Mouse (Mus musculus) cerebellum, postnatal 10 days (tissue): Measurements from ENCODE around the gene Mrgpre.

Source experiments
- DNase-seq, 2 experiments: peaks; one replicate each; pipeline ENCODE4 v3.0.0; 2021; ENCODE audit warnings: mixed read lengths in 2 of 2

Mrgpre gene

DNA sequence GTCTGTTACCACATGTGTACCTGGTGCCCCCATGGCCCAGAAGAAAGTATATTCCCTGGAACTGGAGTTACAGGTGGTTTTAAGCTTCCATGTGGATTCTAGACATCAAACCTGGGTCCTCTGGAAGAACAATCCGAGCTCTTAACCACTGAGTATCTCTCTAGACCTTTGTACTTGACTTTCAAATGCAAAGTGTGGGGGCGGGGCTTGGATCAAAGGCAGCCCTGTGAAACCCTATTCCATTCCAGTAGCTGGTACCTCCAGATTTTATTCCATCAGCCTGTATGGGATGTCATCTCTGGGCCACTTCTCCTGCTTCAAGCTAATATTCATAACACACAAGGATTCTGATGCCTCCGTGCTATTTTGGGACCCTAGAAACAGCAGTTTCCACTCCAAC lies 8.2 kb downstream of the Mrgpre start:
- no peak for DNase-seq

DNA sequence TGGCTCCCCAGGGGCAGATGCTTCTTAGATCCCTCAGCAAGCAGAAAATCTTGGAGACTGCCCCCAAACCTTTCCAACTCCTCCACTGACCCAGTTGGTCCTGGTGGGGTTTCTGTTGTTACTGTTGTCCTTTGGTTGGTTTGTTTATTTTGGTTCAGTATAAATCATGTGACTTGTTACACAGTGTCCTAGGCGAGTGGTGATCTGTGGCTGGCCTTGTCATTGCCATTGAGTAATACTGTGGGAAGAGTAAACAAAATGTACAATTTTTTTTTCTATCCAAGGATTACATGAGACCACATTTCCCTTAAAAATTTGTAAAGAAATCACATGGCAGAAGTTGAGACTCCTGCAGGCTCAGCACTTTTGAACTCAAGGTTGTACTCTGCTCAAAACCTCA lies 14.8 kb downstream of the Mrgpre start:
- DNase-seq, result no peak

DNA sequence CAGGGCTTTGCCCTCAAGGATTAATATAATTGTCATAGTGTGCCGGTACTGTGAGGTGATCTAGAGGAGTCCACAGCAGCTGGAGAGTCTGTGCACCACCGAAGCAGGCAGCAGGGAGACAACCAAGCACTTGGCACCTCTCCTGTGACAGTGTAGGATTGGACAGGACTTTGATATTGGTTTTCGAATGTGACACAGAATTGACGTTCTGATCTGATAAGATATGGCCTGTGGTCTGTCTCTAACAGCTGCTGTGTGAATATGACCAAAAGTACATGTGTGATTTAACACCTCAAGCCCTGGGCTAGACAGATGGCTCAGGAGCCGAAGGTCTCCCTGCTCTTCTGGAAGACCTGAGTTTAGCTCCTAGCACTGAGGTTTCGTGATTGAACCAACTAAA lies 16.0 kb downstream of the Mrgpre start:
- no peak for DNase-seq

DNA sequence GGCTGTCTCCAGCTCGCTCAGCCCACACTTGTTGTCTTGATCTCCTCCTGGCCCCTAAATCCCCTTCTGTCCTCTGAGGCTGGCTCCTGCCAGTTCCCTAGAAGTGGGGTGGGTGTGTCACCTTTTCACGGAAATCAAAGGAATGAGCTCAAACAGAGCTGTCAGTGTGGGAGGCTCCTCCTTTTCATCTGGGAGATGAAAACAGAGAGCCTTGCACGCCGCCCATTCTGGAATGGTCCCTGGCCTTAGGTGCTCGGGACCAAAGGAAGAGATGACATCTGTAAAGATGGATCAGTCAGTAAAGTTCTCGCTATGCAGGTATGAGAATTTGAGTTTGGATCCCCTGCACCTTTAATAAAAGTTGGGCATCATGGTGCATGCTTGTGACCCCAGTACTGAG lies 17.4 kb downstream of the Mrgpre start, which contains the start of gene Mrgprg:
Mrgprg (minus strand) TSS at position 101 of the 400 bp plus-strand sequence.
- DNase-seq, result no peak

DNA sequence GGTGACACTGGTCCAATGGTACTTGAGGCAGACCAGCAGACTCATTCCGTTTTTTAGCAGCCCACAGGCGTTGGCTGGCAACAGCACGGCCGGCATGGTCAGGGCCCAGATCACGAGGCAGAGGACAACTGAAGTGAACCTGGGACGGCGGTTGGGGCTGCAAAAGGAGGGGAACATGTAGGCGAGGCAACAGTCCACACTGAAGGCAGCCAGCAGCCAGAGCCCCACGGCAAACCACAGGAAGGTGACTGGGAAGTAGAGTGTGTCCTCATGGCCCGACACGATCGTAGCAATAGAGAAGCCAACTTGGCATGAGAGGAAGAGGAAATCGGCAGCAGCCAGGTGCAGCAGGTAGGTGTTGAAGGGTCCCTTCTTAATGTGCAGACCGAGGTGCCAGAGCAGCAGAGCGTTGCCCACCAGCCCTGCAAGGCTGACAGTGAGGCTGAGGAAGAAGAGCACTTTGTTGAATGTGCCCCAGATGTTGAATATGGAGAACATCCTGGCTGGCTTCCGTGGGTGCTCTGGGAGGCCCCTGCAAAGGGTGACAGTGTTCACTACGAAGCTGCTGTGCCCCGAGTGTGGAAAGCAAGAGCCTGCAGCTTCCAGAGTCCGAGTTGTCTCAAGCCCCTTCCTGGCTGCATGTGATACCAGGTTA lies 19.3 kb downstream of the Mrgpre start:
- no peak for DNase-seq

DNA sequence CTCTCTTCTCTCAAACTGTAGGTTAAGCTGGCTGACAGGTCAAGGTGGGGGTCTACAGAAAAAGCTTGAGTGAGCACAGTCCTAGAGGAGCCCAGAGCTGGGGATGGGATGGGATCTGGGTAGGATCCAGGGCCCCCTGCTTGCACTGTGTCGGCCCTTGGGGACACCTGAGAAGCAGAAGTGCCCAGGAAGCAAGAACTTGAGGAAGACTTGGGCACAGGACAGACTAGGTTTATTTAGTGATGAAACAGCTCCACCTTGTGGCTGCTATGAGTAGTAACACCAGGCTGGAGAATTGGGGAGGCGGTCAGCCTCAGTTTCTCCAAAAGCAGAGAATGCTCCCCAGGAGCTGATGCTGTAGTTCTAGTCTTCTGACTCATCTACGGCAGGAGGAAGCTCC lies 20.5 kb downstream of the Mrgpre start:
- peak; percentile 59 to 66 for DNase-seq

DNA sequence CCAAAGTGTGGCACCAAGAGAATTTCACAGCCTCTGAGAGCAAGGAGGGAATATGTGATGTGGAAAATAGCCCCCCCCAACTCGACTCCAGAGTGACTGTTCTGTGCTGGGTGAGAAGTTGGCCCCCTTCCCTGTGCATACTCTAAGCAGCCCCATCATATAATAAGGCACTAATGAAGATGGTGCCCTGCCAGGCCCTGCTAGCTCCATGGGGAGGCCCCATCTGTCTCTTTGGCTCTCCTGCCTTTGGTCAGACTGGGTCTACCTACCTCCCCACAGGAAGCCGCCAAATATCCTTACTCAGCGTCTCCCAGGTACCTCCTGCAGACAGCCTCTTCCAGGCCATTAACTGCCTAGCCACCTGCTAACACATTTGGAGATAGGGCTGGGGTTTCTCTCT lies 25.3 kb downstream of the Mrgpre start:
- peak; percentile 82 to 91 for DNase-seq

DNA sequence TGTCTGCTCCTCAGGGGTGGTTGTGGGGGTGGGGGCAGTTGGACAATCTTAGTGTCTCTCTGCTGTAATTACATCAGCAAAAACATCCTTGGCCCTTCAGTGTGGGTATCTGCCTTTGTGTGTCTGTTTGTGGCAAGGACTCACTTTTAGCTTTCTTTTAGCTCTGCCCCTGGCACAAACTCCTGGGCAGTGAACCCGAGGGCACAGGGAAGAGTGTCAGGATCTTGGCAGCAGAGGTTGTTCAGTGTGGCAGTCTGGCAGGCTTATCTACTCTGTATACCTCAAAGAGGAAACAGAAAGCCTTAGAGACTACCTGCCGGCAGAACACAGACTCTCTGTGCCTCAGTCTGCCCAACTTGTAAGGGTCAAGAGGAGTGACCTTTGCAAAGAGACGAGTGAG lies 26.6 kb downstream of the Mrgpre start:
- peak in 1 of 2 experiments; percentile 43 for DNase-seq

DNA sequence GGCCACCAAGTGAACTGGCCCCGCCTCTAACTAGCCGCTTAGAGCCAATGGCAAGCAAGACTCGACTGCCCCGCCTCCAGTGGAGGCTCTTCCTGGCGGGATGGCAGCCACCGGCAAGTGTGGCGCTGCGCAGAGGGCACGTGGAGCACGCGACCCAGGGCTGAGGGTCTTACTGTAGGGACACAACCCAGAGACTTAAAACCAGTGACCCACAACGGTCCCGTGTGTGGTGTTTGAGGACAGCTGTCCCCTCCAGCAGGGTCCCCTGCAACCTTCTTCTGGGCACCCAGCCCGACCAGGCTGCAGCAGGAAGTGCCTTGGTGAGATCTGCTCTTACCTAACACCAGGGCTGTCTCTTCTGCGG lies 27.3 kb downstream of the Mrgpre start:
- peak; percentile 79 to 84 for DNase-seq

DNA sequence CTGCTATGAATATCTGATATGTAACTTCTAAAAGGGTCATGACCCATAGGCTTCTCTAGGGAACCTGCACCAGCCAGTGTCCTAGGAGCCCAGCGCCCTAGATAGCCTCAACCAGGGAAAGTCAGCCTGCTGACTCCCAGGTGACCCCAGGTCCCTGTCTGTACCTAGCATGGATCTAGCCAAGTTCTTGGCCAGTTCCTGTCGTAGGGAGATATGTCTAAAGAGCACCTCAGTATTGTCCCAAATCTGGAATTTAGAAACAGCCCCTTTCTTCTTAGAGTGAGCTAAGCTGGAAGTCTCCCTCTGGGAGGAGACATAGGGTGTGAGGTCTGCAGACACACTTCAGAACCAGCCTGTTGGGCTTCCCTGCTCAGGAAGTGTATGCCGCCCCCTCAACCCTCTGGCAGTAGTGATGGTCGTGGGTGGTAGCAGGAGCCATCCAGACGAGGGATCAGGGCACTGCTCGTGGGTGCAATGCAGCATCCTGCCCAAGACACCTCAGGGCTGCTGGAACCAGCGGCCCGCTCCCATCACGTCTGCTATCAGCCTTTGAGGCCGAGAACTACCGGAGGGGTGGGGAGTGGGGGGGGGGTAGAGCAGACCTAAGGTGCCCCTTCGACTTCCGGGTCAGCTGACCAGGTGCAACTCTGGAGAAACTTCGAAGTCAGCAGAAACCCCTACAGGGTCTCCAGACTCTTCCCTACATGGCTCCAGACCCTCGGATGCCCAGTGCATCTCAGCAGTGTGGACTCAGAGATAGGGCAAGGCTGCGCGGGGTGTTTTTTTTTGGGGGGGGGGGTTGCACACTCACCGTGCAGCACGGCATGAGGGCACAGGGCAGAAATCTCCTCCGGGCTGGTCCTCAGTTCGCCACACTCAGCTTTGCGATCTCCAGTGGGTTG lies 27.9 kb downstream of the Mrgpre start, which contains the start of gene Osbpl5:
Osbpl5 (minus strand) TSS at position 861 of the 902 bp plus-strand sequence.
- DNase-seq, result no peak

DNA sequence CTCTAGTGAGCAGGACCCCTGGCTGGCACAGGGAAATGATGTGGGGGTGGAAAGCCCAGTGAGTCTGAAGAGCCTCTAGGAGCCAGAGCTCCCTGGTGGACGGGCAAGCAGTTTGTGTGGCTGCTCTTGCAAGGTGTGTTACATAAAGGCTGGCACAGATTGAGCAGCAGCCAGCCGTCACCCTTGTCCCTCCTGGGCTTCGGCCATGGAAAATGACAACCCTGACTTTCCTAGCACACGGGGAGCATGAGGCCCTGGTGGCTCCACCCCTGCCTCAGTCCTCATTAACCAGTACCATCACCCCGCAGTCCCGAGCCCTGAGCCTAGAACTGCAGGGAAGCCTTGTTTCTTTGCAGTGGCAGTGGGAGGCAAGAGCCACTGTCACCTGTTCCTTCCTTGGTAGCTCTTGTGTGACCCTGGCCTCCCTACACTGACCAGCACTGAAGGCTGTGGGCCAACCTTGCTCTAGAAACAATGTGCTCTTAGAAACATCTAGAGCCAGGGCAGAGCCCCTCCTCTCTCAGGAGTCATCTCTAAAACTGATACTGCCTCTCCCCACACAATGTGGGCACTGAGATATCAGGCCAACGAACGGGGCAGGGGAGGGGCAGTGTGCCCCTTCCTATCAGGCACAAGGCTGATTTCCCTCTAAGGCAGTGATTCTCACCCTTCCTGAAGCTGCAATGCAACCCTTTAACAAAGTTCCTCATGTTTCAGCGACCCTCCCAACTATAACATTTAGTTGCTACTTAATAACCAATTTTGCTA lies 28.8 kb downstream of the Mrgpre start:
- DNase-seq, result no peak

DNA sequence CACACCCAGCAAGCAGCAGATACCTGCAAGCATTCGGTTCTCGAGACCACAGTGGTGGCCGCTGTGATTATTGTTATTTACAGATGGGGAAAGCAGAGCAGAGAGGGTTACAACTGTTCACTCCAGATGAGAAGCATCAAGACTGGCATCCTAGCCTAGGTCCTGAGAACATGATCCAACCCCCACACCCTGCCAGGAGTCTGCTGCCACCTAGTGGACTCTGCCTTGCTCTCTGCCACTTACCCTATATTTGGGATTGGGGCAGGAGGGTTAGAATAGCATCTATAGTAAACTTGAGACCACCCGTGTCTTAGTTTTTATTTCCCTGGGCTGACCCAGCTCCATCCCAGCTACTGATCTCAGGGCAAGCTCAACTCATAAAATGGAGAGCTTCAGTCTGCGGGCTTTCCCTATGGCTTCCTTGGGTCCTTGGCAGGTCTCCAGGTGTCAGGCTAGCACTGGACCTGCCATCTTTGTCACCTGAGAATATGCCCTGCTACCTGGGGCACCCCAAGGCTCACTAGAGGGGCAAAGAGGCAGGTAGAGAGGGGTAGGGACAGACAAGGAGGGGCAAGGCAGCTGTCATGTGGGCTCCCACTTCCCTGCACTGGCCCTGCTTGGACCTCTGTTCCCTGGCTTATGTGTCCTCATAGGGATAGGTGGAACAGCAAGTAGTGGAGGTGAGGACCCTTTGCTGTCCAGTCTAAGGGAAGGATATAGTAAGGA lies 30.1 kb downstream of the Mrgpre start:
- peak; percentile 85 to 87 for DNase-seq

DNA sequence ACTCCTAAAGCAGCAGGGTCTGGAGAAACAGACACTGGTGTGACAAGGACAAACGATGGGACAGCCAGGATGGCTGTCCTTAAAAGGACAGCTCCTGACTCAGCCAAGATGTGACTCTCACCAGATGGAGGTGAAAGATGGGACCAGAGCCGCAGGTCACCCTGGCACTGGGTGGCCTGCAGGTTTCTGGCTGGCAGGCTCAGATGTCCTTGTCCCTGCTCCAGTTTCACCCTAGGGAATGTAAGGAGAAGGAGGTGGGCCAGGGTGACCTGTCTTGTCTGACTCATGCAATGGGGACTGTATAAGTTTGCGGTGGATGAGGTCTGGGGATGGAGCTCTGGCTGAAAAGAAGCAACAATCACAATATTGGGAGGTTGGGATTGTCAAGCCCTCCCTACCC lies 31.7 kb downstream of the Mrgpre start:
- DNase-seq, result peak in 1 of 2 experiments; percentile 41

DNA sequence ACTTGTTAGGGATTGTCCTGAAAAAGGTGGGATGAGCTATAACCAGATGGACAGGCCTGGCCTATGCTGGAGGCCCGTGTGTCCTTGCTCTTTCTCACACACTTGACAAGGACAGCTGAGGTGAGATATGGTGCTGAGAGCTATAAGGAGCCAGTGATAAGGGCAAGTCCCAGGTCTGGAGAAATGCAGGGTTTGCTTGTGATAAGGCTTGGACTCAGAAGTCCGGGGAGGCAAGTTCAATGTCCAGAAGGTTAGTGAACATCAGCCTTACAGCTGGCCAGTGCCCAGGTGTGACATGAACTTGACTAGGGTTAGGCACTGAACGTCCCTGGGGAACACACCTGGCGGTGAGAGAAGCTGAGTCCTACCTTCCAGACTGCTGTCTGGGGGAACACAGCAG lies 32.2 kb downstream of the Mrgpre start:
- DNase-seq, result no peak

DNA sequence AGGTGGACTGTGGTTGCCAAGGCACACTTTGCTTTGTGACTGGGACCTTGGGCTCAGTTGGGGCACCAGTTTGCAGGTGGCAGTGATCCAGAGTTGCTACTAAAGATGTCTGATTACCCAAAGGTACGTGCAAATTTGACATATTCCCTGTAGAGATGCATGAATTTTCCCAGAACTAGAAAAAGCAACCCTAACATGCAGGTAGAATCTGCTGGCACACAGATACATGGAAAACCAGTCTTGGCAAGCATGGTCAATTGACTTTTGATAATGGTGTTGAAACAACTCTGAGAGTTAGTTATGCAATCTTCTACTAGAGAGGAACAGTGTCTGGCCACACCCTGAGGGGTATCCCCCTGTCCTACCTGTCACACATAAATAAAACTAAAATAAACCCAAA lies 32.9 kb downstream of the Mrgpre start:
- DNase-seq, result no peak

DNA sequence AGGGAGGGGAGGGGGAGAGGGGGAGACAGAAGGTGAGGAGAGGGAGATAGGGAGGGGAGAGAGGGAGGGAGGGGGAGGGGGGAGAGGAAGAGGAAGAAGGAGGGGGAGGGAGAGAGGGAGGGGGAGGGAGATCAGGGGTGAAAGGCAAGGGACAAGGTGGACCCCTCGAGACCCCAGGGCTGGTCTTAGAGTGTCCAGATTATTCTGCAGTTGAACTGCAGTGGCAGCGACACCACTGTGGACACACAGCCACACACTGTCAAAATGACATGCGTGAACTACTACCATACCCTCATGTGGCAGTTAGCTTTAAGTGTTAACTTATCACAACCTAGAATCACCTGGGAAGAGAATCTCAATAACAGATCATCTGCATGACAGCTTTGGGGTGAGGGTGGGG lies 35.3 kb downstream of the Mrgpre start:
- DNase-seq, result no peak

DNA sequence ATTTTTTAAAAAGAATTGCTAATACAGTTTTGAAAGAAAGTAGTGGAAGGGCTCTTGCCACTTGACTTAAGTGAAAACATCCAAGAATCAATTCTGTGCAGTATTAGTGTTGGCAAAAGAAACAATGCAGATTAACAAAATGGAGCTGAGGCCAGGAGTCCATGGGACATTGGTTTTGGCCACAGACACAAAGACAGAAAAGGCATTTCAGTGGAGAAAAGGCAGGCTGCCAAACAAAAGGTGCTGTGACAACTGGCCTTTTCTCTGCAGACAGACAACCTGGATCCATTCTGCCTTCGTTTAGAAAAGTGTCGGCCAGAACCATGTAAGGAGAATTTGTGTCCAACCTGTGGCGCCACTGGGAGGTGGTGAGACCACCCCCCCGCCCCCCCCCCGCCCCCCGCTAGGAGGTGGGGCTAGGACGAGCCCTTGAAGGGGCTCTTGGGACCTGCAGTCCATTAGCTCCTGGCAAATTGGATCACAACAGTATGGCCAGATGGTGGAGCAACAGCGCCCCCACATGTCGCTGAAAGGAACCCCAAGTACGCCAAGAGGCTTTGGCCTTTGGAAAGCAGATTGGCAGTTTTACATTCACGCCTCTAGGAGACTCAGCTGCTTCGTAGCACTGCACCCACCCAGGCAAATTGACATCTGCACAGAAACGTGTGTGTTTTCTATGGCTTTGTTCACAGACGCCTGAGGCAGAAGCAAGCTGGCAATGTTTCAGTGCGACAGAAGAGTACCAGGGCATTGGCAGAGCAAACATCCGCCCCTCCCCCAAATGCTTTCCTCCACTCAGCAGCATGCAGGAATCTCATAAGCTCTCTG lies 36.0 kb downstream of the Mrgpre start:
- DNase-seq, result peak; percentile 96

DNA sequence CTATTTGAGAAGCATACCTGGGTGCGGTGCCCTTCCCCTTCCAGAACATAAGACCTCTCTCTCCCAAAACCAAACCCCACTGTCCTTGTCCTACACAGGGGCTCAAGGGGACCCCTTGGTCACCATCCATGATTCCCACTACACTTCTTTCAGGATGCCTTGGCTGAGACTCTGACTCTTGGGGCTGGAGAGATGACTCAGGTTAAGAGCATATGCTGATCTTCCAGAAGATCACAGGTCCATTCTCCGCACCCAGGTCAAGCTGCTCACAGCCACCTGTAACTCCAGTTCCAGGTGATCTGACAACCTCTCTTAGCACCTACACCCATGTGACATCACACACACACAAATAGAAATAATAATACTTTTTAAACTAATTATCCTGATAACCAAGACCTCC lies 43.6 kb downstream of the Mrgpre start:
- DNase-seq, result no peak

DNA sequence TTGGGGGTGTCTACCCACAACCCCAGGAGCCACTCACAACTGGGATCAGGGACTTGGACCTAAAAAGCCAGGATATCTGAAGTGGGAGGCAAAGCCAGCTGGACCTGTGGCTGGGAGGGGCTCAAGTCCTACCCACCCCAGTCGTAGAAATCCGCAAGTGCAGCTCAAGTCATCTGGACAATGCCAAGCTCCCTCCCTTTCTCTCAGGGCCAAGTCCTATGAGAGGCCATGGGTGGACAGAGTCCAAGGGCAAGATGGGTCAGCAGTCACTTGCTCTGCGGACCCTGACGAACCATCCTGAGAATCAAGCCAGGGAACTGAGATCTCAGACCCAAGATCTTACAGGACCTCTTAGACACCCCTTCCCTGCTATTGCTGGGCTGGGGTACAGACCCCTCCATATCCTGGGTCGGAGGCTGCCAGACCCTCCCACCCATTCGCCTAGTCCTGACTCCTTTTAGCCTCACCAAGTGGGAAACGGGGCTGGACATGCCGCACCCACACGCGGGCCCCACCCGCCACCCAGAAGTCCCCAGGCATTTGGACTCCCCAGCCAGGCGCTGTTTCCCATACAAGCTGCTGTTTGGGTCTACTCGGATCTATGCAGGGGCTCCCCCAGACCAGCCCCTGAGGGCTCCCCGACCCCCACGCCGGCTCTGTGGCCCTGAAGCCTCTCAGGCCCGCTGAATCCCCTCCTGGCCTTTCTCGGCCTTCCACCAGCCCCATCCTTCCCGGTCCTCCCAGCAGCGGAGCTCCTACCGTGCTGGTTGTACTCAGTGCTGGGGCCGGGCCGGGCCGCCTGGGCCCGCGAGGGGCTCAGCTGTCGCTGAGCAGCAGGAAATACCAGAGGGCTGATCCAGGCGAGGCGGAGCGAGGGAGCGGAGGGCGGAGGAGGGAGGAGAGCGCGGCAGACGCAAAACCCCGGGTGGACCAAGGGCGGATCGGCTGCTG lies 44.5 kb downstream of the Mrgpre start:
- DNase-seq, result peak; percentile 84 to 86

DNA sequence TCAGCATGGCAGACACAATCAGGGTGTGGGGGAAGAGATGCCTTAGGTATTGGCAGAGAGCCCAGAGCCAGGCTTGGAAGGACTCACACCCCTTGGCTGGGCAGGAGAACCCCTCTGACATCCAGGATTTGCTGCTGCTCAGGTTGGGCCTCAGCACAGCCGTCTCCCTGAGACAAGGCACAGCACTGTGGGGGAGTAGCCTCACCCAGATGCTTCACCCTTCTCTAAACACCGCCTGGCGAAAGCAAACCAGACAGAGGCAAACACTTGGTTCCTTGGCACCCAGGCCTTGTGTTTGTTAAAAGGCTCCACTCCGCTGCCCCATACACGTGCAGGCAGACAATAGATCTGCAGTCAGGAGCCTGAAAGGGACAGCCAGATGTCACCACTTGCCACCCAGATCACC lies 45.7 kb downstream of the Mrgpre start:
- peak; percentile 79 to 83 for DNase-seq

DNA sequence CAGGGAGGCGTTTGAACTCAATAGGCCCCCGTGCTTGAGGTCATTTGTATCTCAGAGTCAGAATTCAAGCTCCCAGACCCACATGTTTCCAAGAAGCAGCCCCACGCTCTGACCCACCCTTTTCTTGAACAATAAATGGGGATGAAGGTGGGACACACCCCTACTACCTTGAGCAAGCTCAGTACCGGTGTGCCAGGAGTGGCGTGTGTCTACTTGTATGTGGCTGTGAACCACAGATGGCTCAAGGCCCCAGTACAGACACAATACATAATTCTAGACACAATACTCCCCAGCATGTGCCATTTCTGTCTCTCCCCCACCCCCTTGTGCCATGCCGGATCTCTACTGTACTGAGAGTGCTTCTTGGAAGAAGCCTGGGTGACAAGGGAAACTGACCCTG lies 46.1 kb downstream of the Mrgpre start:
- DNase-seq, result no peak
